Mouse (Mus musculus): Measurements from ENCODE around the gene Egfem1. TPM values are rescaled to one million over a fixed set of nuclear protein-coding genes. Genes with fewer than 3 reads are reported as not detected.

The Egfem1 gene
- total RNA-seq, 2 experiments from 2014 or later = not detected

DNA sequence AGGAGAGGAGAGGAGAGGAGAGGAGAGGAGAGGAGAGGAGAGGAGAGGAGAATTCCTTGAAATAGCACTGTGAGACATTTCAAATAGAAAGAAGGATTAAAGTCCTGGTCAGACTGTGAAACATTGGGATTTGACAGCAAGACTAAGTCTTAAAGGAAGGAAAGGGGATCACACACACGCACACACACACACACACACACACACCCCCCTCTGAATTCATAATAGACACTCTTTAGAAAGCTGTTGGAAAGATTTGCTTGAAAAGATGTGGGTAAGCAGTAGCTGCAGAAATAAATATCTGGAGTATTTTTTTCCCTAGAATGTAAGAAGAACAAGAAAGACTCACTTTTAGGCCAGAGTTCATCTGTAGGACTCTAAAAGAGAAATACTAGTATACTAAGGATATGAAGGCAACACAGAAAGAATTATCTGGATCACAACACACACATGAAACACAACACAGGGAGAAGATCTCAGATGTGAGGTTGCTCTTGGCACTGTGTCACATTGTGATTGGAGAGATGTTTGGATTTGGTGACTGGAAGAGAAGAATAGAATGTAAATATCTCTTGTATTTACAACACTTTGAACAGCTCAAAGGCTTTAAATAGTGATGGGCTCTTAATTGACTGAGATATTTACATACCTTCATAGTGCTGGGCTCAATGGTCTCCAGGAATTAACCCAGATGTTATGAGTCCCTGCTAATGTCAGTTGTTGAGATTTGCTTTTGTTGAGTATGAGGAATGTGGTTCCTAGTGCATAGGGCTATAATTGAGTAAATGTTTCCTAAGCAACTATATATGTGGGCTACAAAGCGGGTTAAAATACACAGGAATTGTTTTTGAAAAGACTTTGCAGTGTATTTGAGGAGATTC, 50.5 kb downstream of the Egfem1 start:
- ATAC-seq (ENCODE audit: poor library complexity, severe bottlenecking) = no peak

DNA sequence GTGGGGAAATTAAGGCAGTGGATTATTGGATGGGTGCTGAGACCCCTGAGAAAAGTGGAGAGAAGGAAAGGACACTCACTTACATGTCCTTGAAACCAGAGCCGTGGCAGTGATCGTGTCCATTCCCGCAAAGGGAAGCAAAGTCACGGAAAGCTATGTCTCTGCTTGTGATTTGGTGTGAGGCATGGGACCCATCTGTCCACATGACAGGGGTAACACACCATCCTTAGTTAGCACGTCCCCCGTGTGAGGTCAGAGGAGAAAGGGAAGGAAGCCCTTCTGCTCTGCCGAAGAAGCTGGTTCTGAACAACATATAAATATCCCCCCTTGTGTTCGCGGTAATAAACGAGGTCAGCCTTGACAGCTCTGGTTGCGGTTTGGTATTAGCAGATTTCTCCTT, 52.7 kb downstream of the Egfem1 start:
- no peak for ATAC-seq (ENCODE audit: poor library complexity, severe bottlenecking)

- ATAC-seq (ENCODE audit: poor library complexity, severe bottlenecking) = no peak
Observed at GRCm38 (mm10) chr3:29135176-29136064, 53.6 kb downstream of the Egfem1 start.

DNA sequence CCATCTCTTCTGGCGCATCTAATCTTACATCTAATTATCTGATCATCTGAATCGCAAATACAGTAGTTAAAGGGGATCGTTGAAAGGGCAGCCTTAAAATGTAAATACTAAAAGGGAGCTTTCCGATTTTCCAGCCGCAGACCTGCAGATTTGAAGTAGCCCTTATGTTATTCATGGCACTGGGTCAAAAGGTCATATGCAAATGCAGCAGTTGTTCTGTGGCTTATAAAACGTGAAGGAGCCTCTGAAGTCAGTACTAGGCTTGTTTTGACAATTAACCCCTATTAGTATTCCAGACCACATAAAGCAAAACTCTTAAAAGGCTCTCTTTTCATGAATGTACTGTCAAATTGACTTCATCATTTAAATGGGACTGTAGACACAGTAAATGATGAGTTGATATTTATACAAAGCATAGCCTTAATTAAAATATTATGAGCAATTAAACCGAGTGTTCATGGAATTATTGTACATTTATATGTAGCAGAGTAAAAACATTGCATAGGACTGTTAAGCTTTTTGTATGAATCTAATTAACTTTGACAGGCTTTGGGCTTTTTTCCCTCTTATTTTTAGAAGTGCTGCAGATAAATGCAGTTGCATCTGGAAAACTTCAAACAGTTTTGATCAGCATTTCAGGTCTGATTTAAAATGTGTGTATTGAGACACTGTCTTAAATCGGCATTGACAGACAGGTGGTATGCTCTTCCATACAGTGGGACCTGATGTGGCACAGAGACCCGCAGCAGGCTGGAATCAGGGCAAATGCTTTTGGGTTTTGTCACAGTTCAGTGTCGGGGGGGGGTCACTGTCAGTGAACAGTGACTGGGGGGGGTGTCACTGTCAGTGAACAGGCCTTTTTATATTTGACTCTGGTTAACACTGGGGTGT, 54.5 kb downstream of the Egfem1 start:
- no peak for ATAC-seq (ENCODE audit: poor library complexity, severe bottlenecking)

GRCm38 (mm10) chr3:29168401-29168800, 86.6 kb downstream of the Egfem1 start:
- no peak for ATAC-seq (ENCODE audit: poor library complexity, severe bottlenecking)

GRCm38 (mm10) chr3:29169003-29169402, 87.2 kb downstream of the Egfem1 start:
- no peak for ATAC-seq (ENCODE audit: poor library complexity, severe bottlenecking)

DNA sequence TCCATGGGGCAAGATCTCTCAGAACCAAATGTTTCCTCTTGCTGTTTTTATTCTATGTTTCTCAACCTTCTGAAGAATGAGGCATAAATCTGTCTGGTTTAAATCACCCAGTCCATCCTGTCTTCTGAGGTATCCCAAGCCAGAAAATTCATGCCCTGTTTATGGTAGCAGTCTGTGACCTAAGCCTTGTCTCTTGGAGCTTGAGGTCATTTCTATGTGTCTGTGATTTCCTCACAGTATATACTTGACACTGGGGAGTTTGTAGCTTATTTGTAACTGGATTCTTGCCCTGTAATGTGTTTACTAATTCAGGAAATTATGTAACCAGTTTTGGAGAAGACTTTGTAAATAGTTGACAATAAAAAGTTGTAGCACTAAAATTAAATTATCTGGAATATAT, 95.2 kb downstream of the Egfem1 start:
- ATAC-seq (ENCODE audit: poor library complexity, severe bottlenecking) = no peak

GRCm38 (mm10) chr3:29182988-29183387, 101.2 kb downstream of the Egfem1 start:
- no peak for ATAC-seq (ENCODE audit: poor library complexity, severe bottlenecking)

- ATAC-seq (ENCODE audit: poor library complexity, severe bottlenecking) = no peak
Observed at GRCm38 (mm10) chr3:29183615-29184198, 101.9 kb downstream of the Egfem1 start.

- ATAC-seq (ENCODE audit: poor library complexity, severe bottlenecking) = no peak
Observed at GRCm38 (mm10) chr3:29184486-29185241, 102.8 kb downstream of the Egfem1 start.

- ATAC-seq (ENCODE audit: poor library complexity, severe bottlenecking) = no peak
Observed at GRCm38 (mm10) chr3:29190263-29190662, 108.4 kb downstream of the Egfem1 start.

DNA sequence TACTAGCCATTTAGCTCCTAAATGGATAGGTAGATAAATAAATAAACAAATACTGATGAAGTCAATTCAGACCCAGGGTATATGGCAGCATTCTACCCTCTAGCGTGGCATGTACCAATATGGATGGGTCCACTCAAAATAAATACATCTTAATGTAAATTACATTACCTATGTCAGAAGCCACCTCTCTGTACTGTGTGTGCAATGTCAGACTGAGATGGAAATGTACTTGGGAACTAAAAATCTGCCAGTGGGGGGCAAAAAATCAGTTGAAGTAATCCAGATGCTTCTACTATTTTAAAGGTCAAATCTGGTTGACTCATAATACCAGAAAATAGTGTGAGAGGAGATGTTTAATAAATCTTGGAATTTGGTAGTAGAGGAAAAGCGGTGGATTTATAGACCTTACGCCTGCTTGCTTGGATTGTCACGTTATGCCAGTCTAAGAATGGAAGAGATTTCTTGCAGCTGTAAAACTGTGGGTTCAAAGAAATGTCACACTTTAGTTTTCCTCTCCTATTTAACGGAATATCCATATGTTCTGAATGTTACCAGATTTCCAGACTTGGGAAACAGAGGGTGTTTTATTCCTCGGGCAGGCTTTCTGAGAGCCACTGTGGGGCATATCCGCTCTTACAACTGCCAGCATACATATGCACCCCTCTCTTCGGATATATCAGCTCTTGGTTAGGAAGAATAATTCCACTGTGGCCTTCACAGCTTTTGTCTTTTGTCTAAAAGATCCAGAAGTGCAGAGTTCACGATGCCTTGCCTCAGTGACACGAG, 116.1 kb downstream of the Egfem1 start:
- ATAC-seq (ENCODE audit: poor library complexity, severe bottlenecking) = no peak

DNA sequence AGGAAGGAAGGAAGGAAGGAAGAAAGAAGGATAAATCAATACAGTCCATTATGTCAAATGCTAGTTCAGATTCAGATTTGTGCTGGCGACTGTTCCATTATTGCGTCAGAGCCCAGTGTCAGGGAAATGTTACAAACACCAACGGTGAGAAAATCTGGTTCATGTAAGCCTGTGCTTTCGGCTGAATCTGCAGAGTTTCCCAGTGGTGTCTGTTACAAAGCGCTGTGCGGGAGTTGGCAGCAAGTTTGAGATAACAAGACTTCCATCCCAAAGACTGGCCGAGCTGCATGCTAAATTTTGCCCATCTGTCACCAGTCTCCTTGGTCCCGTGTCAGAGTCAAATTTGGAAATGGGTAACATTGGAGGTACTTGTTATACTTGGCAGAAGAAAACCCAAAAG, 118.8 kb downstream of the Egfem1 start:
- ATAC-seq (ENCODE audit: poor library complexity, severe bottlenecking) = no peak

- no peak for ATAC-seq (ENCODE audit: poor library complexity, severe bottlenecking)
Observed at GRCm38 (mm10) chr3:29202536-29202935, 120.7 kb downstream of the Egfem1 start.

GRCm38 (mm10) chr3:29222414-29222813, 140.6 kb downstream of the Egfem1 start:
- ATAC-seq (ENCODE audit: poor library complexity, severe bottlenecking) = no peak

- ATAC-seq (ENCODE audit: poor library complexity, severe bottlenecking) = no peak
Observed at GRCm38 (mm10) chr3:29229712-29230111, 147.9 kb downstream of the Egfem1 start.

DNA sequence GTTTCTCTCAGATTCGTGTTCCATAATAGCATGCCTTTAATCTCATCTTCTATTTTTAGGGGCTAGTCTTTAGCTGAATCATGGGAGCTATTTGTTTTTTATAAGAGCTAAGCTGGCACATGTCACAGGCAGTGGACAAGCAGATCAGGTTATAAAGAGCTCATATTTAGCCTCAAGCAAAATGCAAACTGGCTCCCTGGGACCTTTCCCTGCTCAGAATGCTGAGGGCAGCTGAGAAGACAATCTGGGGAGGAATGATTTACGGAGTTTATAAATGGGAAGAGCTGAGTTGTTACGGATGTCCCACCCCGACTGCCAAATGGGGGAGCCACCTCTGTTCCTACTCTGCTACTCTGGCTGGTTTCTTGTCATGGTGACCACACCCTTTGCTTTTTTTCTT, 153.7 kb downstream of the Egfem1 start:
- no peak for ATAC-seq (ENCODE audit: poor library complexity, severe bottlenecking)

GRCm38 (mm10) chr3:29236517-29236916, 154.7 kb downstream of the Egfem1 start:
- ATAC-seq (ENCODE audit: poor library complexity, severe bottlenecking) = no peak

DNA sequence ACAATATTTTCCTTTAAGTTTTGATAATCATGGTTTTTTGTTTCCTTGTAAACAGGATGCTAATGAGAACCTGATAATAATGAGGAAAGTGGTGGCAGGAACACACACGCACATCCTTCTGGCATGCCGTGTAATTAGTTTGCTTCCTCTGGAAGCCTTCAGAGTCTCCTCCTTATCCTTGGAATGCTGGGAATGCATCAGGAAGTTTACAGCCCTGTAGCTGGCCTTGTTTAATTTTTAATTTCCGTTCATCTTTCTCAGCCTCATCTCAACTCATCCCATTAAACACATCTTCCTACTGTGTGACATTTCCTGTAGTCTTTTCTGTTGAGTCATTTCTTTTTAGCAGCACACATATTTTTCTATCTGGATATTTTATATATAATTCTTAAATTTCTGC, 161.8 kb downstream of the Egfem1 start:
- no peak for ATAC-seq (ENCODE audit: poor library complexity, severe bottlenecking)
